Mouse (Mus musculus) urinary bladder, adult 2 months (tissue): ENCODE data around the gene Trim15. TPM values are rescaled to one million over a fixed set of nuclear protein-coding genes. Genes with fewer than 3 reads are reported as not detected.
"Not testable (repeated sequence)": the region's sequence is repeated elsewhere in the genome, so short reads cannot be mapped to it uniquely, and the experiment has no call there.

Source experiments
- DNase-seq: peaks from one replicate; pipeline ENCODE4 v3.0.0; 2022; ENCODE audit warnings: low spot score
- polyA plus RNA-seq: library from polyadenylated mRNA; depleted of rRNA; stranded (reverse); fragments of >200 nt; gene quantifications from 2 replicates; pipeline ENCODE4 v1.2.3, GENCODE M21; 2012; rRNA removed

The Trim15 gene
- polyA plus RNA-seq, result 0.03 TPM in 1 of 2 replicates, not detected in the other

GRCm38 (mm10) chr17:36866719-36867527 is at the start of gene Trim15:
Gene Trim15 (minus strand): TSS chr17:36867210.
- DNase-seq, result no peak

GRCm38 (mm10) chr17:36915076-36915475 is 48.1 kb upstream of the Trim15 start:
- peak; percentile 29 for DNase-seq

- no peak for DNase-seq
Measured at GRCm38 (mm10) chr17:36914108-36914507, 47.1 kb upstream of the Trim15 start.

- no peak for DNase-seq
Measured at GRCm38 (mm10) chr17:36912031-36912430, 45.0 kb upstream of the Trim15 start.

- no peak for DNase-seq
Measured at GRCm38 (mm10) chr17:36909802-36910201, 42.8 kb upstream of the Trim15 start.

- DNase-seq, result no peak
Measured at GRCm38 (mm10) chr17:36908235-36908634, 41.2 kb upstream of the Trim15 start.

GRCm38 (mm10) chr17:36903651-36904050 is 36.6 kb upstream of the Trim15 start:
- no peak for DNase-seq

GRCm38 (mm10) chr17:36900691-36901090 is 33.7 kb upstream of the Trim15 start:
- no peak for DNase-seq

- no peak for DNase-seq
Measured at GRCm38 (mm10) chr17:36900001-36900400, 33.0 kb upstream of the Trim15 start.

- no peak for DNase-seq
Measured at GRCm38 (mm10) chr17:36899376-36899775, 32.4 kb upstream of the Trim15 start.

GRCm38 (mm10) chr17:36897552-36898205 is 30.7 kb upstream of the Trim15 start, which contains the start of gene Trim31:
Gene Trim31 (plus strand): TSS chr17:36898118.
- DNase-seq, result no peak

- DNase-seq, result no peak
Measured at GRCm38 (mm10) chr17:36897065-36897464, 30.1 kb upstream of the Trim15 start.

- DNase-seq, result no peak
Measured at GRCm38 (mm10) chr17:36896583-36896982, 29.6 kb upstream of the Trim15 start.

- DNase-seq, result no peak
Measured at GRCm38 (mm10) chr17:36893387-36893786, 26.4 kb upstream of the Trim15 start.

- DNase-seq, result no peak
Measured at GRCm38 (mm10) chr17:36892362-36892761, 25.4 kb upstream of the Trim15 start.

- not testable (repeated sequence) for DNase-seq
Measured at GRCm38 (mm10) chr17:36891496-36891895, 24.5 kb upstream of the Trim15 start.

GRCm38 (mm10) chr17:36890073-36890903 is 23.3 kb upstream of the Trim15 start, which contains the start of gene Trim40:
Gene Trim40 (minus strand): TSS chr17:36890123.
- no peak for DNase-seq

- no peak for DNase-seq
Measured at GRCm38 (mm10) chr17:36885132-36885790, 18.3 kb upstream of the Trim15 start.

- no peak for DNase-seq
Measured at GRCm38 (mm10) chr17:36883350-36883749, 16.3 kb upstream of the Trim15 start.

- no peak for DNase-seq
Measured at GRCm38 (mm10) chr17:36874636-36875035, 7.6 kb upstream of the Trim15 start.
